Mouse (Mus musculus) embryonic stem cell, embryonic (primary cell): ENCODE measurements at regions not wholly inside any gene's neighbourhood (a gene's known extent, or its start where the extent isn't known, plus 50 kb on each side); places are given as distances from the start of the nearest gene placed in this dataset.

Source experiments
- CTCF ChIA-PET, 4 experiments: fragments of 300-600 bp in 2 of 4; fragments of 350-600 bp in 2 of 4; sonication (Branson Sonifier 250); formaldehyde crosslinking; loops; one replicate each; lab custom pipeline; 2022; ENCODE audit warnings: inconsistent platforms in 2 of 4; lab: Charles Lee
- POLR2A ChIA-PET, 4 experiments: fragments of 300-600 bp in 2 of 4; fragments of 350-600 bp in 2 of 4; sonication (Branson Sonifier 250); formaldehyde crosslinking; loops; one replicate each; lab custom pipeline; 2022; ENCODE audit warnings: antibody characterized with exemption in 4 of 4, inconsistent platforms in 1 of 4; lab: Charles Lee

DNA sequence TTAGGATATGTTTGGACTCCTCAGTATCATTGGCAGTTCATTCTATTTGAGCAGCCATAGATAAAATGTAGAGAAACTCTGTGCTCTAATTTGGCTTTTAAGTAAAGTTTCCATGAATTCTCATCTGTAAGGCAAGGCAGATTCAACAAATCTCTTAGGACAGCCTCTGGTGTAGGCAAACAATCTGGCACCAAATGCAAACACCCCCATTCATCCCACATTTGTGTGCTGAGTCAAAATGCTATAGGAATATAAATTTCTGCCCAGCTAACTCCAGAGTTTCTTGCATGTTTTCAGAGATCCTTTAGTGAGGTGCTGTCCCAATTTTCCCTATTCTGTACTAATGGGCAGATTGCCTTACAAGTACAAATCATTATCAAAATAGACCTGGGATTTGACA lies 695.7 kb upstream of the Kif18a start:
- ChIA-PET CTCF (no interaction called here), POLR2A (no interaction called here)

- ChIA-PET CTCF (interaction anchor here in 1 of 4 experiments (1.1 kb wide), 1 partner anchor 1101 kb away, joined by 3 read pairs; no protein-coding TSS in a partner anchor), POLR2A (no interaction called here)
Observed at GRCm38 (mm10) chr2:108593555-108593954, 687.0 kb upstream of the Kif18a start.

GRCm38 (mm10) chr2:108600346-108600745 lies 680.2 kb upstream of the Kif18a start:
- POLR2A ChIA-PET, result no interaction called here
- CTCF ChIA-PET, result no interaction called here

GRCm38 (mm10) chr2:108619580-108619979 lies 661.0 kb upstream of the Kif18a start:
- ChIA-PET CTCF (no interaction called here), POLR2A (no interaction called here)

DNA sequence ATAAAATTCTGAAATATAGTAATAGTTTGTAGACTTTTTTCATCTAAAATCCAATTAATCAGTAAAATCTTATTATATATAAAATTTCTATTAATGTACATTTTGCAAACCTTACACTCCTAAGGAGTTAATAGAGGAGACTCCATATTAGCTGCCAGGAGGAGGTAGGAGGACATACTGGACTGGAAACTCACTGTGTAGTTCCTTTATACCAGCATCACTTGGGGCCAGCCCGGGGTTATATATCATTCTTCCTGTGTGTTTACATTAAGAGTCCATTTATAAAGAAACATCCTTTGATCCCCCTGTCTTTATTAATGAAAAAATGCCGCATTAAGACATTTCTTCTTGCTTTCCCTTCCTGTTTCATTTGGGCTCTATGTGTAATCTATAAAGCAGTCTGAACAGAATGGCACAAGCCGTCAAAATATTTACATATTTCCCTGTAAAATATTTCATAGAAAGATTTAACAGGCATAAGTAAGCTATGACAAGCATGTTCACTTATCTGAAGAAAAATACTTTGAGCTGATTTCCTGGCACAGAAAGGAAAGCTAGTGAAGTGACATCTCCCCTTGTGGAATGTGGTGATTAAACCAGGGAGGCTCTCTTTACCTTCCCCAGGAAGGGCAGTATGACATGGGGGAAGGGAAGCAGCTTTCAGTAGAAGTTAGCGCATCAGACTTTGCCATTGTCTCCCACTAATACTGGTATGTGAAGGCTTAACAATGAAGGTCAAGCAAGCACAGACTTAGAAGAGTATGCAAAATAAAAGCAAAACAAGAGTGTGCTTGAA lies 658.0 kb upstream of the Kif18a start:
- ChIA-PET CTCF (no interaction called here), POLR2A (no interaction called here)

- CTCF ChIA-PET, result no interaction called here
- POLR2A ChIA-PET, result no interaction called here
Observed at GRCm38 (mm10) chr2:108635644-108636043, 644.9 kb upstream of the Kif18a start.

- ChIA-PET CTCF (no interaction called here), POLR2A (no interaction called here)
Observed at GRCm38 (mm10) chr2:108660697-108661388, 619.7 kb upstream of the Kif18a start.

DNA sequence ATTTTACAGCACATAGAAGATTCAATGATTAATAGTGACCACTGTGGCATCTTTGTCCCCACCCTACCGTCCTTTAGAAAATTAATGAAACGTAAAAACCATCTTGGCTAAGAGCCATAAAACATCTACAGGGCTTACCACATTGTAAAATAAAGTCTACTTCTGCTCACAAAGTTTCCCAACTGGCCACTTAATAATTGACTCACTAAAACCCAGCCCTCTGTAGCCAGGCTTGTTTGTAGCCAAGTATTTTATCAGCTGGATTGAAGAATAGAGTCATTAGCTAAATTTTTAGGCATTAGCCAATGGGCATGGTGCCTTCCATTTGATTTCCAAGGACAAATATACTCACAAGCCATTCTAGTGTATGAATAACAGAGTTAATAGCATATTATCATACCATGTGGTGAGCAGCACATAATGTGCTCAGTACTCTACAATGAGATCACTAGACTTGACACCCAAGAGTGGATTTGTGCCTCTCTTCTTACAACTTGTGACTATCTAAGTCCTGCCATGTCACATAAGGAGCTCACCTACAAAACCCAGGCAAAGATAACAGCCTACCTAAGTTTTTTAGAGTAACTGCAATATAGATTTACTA lies 602.7 kb upstream of the Kif18a start:
- CTCF ChIA-PET, result interaction anchor here in 2 of 4 experiments (0.6 to 1.0 kb wide), 3 partner anchors 12 to 1017 kb away, joined by 3 to 5 read pairs (median 3); no protein-coding TSS in a partner anchor
- POLR2A ChIA-PET, result no interaction called here

DNA sequence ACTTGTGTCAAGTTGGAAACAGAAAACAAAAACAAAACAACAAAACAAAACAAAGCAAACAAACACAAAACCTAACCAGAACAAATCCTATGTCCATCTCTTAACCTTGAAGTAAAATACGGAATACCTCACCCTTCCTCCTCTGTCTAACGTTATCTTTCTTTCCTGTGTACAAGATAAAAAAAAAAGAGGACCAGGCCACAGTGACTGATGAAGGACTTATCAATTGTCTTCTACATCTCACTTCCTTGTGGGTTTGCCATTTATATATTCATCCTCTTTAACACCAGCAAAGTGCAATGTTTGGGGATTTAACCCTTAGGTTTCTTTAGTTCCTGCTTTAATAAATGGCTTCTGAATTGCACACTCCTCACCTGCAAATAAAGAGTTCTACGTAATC lies 599.0 kb upstream of the Kif18a start:
- ChIA-PET CTCF (no interaction called here), POLR2A (no interaction called here)

DNA sequence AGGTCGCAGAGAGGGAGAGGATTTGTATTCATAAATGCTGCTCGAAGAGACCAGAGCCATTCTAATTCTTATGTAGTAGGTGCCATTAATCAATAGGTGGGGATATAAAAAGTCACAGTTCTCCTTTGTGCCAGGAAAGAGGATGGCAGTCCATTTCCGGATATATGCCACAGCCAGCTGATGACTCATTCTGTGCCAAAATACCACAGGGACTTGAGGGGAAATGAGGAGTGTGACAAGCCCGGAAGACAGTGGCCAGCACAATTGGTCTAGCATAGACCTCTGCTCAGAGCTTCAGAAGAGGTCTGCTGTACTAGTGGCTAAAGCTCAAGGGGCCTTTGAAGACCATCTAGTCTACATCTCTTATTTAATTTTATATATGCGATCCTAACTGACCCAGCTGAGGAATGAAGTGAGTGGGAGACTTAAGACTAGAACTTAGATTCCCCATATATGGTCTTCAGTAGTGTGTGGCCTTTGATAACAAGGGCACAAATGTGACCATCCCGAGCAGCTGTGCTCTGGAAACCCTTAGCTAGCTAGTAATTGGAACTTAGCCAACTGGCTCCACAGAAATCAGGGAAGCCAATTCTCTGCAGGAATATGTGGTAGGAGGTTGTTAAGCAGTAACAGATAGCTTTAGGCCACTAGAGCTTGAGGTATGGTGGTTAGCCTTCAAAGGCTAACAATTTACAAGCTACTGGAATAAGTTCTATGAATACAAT lies 594.4 kb upstream of the Kif18a start:
- ChIA-PET POLR2A (interaction anchor here in 1 of 4 experiments (0.5 to 0.6 kb wide), 2 partner anchors 446 to 991 kb away, joined by 3 to 5 read pairs; no protein-coding TSS in a partner anchor), CTCF (interaction anchor here in 1 of 4 experiments (0.7 kb wide), 1 partner anchor 726 kb away, joined by 3 read pairs; no protein-coding TSS in a partner anchor)

GRCm38 (mm10) chr2:108690091-108690490 lies 590.4 kb upstream of the Kif18a start:
- ChIA-PET CTCF (interaction anchor here (0.5 to 1.0 kb wide), 11 partner anchors 10 to 1005 kb away, joined by 3 to 5 read pairs (median 3); no protein-coding TSS in a partner anchor), POLR2A (interaction anchor here in 1 of 4 experiments (0.6 kb wide), 1 partner anchor 87 kb away, joined by 5 read pairs; no protein-coding TSS in a partner anchor)

DNA sequence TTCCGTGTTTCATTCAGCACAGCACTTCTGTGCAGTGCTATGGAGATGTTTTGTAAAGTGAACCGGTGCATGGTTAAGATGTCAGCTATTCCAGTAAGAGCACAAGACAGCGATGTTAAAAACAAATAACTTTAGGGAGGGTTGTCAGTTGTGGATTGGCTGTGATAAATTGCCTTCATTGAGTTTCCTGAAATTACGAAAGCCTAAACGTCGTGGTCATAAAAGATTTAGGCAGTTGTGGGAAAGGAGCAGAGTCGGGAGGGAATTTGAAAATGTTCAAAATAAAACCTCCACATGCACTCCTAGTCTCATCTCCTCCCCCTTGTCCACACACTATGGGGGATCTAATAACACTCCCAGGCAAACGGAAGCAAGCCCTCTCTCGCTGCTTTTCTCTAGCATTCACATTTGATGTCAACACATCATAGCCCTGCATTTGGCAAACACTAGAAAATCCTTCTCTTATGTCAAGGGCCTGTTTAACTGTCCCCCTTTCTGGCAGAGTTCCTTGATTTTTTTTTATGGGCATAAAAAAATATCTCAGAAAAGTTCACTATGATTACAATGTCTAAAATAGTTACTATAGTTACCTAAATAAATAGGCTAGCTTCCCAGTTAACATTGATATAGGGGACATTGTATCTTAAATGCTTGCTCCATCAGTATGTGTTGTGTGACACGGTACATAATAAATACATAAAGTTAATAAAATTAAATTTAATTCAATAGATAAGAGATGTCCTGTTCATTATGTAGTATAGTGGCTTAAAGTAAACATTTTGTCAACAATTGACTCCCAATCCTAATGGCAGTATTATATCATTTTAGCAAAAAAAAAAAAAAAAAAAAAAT lies 589.2 kb upstream of the Kif18a start:
- POLR2A ChIA-PET, result no interaction called here
- CTCF ChIA-PET, result no interaction called here

DNA sequence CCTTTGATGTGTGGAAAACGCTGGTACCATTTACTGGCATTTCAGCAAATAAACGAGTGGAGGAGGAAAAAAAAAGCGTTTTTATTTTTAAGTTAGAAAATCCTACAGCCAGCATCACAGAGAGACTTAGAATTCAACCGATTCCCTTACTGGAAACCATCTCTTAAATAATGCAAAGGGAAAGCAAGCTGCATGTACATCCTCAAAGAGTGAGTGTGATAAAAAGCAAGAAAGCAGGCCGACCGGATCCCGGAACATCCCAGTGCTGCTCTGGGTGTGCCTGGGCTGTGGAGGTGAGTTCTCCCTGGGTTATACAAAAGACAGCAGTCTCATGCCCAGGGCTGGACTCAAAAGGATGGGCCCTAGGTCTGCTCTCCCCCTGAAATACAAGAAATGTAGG lies 579.2 kb upstream of the Kif18a start:
- CTCF ChIA-PET, result no interaction called here
- POLR2A ChIA-PET, result no interaction called here

- POLR2A ChIA-PET, result no interaction called here
- CTCF ChIA-PET, result interaction anchor here in 1 of 4 experiments (0.6 kb wide), 1 partner anchor 984 kb away, joined by 4 read pairs; no protein-coding TSS in a partner anchor
Observed at GRCm38 (mm10) chr2:108707856-108708855, 572.4 kb upstream of the Kif18a start.

- ChIA-PET CTCF (interaction anchor here in 1 of 4 experiments (0.7 kb wide), 1 partner anchor 135 kb away, joined by 3 read pairs; no protein-coding TSS in a partner anchor), POLR2A (no interaction called here)
Observed at GRCm38 (mm10) chr2:108742079-108742478, 538.5 kb upstream of the Kif18a start.

DNA sequence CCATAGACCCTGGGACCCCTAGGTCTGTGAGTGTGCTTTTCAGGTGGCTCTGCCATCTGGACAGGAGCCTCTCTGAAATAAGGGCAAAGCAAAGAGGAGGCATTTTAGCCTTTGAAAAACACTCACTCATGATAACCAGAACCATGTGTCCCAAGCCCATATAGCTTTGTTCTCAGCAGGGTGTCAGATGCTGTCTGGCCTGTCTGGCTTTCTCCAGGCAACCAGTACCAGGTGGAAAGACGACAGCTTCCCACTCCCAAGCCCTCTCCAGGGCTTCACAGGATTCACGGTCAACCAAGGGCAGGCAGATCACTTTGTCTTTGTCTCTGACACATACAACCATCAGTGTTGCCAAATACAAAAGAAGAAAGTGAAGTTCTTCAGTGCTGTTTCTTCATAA lies 537.0 kb upstream of the Kif18a start:
- CTCF ChIA-PET, result no interaction called here
- POLR2A ChIA-PET, result no interaction called here

DNA sequence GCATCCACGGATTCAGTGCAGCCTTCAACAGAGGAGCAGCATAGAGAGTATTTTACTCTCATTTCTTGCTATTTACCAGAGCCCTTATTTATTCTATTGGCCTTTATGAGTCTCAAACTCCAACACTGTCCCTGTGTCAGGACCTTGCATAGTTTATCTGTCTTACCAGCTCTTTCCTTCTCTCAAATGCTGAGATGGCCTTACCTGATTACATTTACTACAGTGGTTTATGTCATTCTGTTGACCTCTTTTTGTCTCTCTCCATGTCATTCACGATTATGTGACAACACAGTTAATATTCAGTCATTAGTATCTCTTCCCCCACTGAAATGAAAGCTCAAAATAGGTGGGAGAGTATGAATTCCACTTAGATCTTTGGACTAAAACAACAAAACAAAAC lies 535.7 kb upstream of the Kif18a start:
- POLR2A ChIA-PET, result no interaction called here

More for the DNA sequence above, 535.7 kb upstream of the Kif18a start:
- CTCF ChIA-PET, result no interaction called here
